Mouse (Mus musculus): ENCODE data around the gene Plxna3.

DNA sequence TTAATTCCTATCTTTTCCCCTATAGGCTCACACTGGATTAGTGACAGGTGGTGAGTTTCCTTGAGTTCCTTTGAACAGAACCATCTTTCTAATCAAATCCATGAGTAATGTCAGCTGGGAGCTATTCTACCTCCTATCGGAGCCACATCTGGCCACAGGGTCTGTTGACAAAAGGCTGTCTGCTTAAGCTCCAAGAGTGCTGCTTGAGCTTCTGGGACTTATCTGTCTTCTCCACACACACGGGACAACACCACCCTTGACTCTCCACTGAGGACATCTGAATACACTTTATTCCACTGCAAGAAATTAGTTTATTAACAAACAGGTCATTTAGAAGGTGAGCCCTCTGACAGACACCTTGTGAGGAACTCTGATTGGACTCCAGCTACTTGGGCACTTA, 55.6 kb downstream of the Plxna3 start:
- TF ChIP-seq CTCF (IDR thresholded peaks at IDR 0.05; ENCODE audit: borderline replicate concordance, extremely low read depth, insufficient read depth, insufficient read length) (no peak), POLR2A (IDR thresholded peaks at IDR 0.05; ENCODE audit: borderline replicate concordance, extremely low read depth, insufficient read depth, insufficient read length, poor library complexity, severe bottlenecking) (no peak)

Measured in brain, embryonic 14.5 days (tissue).